Mouse (Mus musculus) lung, postnatal 14 days (tissue): ENCODE measurements around the gene Fmo4.
"Not testable (repeated sequence)": the region's sequence is repeated elsewhere in the genome, so short reads cannot be mapped to it uniquely, and the experiment has no call there.

Experiments used
- DNase-seq: peaks from one replicate; pipeline ENCODE4 v3.0.0; 2021

Fmo4 gene

DNA sequence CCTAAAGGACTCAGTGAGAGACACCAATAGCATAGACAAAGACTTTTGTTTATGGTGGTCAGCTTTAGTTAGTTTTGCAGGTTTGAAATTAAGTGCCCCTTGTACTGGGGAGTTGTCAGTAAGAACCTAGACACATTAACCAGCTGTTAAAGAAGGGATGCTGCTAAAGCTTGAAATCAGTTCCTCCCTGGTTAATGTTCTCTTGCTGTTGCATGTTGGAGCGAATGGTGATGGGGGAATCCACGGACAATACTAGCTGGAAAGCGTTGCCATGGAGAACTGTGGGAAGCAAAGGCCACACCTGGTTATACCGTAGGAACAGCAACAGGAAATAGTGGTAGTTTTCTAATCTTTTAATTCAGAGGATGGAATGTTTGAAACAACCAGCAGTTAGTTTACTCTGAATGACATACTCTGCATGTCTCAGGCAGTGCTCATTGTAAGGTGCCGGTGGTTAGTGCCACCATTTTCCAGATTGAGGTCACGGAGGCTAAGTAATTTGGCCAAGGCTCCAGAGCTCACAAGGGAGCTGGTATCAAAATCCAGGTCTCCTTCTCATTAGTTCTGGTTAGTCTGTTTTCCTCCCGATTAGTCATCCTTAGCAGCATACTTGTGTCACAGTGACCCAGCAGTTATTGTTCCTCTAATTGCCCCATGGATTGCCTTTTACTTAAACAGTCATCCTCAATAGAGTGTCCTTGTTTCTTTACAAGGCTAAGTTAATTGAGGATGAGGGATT is 21.3 kb downstream of the Fmo4 start:
- DNase-seq: no peak

DNA sequence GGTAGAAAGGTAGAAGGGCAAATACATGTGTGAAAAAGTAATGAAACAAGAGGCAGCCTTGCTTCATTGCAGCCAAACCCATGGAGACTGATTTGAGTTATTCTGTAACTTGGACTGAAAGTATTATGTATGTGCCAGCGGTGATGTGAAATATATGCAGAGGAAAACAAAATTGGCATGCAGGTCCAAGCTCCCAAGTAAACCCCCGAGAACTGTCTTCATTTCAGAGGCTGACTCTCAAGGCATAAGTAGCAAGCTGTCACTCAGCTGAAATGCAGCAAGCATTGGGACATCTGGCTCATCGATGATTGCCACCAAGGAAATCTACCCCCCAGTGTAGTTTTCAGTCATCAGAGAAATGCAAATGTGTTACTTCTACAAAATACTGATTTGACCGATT is 28.6 kb downstream of the Fmo4 start:
- no peak for DNase-seq

DNA sequence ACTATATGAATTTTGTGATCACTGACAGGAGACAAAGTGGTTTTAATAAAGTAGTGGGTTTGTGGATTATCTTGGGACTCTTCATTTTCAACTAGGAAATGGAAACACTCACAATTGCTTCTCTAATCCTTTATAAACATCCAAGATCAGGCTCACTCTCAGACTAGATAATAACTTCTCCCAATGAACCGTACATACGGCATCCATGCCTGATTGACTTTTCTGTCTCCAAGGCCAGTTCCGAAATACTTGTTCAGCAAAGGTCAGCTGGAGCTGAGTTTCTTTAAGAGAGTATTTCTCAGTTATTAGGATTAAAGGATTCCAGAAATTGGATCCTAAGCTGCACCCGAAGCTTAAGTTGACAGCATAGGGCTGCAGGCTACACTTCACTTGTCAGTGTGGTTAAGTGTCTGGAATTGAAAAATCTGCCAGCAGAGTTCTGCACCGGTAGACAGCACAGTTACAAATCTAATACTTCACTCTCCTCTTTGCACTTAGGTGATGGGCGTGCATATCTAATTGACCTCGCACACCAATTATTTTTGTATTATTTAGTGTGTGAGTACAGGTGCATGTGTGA is 30.0 kb downstream of the Fmo4 start:
- DNase-seq: no peak

DNA sequence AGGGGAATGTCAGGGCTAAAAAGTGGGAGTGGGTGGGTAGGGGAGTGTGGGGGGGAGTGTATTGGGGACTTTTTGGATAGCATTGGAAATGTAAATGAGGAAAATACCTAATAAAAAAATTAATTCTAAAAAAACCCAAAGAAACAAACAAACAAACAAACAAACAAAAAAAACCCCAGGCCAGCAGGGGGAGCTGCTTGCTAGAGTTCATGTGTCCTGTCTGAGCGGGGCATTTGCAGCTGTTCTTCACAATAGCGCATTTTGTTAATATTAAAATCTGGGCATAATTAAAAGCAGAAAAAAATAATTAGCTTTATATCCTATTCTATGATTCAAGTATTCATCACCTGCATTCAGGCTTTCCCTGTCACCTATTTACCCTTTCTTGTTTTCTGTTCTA is 32.7 kb downstream of the Fmo4 start:
- DNase-seq: not testable (repeated sequence)

DNA sequence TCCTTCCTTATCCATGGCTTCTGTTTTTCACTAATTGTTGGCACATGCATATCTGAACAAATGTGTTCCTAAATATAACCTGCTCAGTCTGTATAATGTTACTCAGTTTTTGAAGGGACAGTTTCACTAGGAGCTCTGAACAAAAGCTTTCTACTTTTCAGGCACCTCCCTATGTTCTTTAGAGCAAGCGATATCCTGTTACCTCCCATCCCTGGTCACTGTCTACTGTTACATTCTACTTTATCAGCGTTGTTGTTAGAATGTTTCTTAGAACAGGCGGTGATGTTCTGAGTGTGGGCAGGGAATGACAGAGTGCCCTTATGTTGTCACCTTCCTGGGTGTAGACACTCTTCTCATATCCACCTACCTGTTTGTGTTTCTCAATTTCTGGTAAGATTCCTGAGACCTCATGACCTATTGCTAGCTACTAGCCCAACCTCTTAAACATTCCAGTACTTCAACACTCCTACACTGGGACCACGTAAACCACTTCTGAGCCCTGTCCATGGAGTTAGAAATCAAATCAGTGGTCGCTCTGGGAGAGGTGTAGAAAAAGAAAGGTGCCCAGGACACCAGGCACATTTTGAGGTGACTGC is 35.7 kb downstream of the Fmo4 start:
- no peak for DNase-seq

DNA sequence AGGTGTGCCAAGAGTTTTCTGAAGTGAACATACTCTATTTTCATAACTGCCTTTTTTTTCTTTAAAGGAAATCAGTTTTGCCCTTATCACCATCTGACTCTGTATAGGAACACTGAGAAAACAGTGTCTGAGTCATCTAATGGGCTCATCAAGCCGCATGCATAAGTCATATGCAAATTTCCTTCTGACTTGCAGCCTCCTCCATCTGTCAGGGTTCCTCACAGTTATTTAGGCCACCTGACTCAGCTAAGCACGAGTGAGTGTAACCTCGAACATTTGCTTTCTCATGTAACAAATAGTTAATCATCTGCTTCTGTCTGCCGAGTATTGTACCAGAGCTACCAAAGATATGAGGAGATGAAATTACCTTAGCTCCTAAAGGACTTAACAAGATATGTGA is 40.1 kb downstream of the Fmo4 start:
- DNase-seq: no peak

DNA sequence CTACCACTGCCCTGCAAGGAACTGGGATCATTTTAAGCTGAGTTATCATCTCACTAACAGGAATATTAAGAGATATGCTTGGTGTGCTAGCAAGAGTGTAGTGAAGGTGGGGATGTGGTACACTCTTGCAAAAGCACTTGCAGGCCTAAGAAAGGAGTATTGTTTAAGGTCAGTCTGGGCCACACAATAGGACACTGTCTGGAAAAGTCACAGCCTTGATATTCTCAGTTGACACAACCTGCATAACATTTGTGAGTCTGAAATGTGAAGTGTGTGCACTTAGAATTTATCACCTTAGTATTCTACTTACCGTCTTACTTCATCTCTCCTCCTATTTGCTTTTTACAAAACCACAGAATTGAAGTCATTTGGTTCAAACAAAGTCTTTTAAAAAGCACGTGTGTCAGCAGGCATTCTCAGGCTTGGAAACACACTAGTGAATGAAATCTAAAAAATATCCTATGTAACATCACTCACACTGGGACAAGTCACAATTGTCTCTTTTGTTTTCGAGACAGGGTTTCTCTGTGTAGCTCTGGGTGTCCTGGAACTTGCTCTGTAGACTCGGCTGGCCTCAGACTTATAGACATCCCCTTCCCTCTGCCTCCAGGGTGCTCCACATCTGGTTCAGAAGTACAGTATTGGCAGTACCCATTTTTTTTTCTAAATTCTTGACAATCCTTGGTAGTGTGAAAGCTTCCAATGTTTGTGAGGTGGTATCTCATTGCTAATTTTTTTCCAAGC is 42.0 kb downstream of the Fmo4 start:
- no peak for DNase-seq

DNA sequence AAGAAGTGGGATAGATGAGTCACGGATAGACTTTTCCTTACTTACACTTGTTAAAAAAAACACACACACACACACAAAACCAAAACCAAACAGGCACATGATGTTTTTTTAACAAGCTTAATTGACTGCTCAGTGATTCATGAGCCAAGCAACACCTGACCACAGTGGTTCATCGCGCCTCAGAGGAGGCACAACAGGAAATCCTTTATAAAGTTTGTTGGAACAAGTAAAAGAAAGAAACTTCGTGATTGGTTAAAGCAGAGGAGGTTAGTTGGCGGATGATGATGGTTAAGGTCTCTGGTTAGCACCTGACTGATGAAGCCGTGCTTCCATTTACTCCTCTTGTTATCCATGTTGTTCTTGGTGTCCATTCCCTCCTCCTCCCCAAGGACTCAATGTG is 61.8 kb downstream of the Fmo4 start:
- DNase-seq: no peak

DNA sequence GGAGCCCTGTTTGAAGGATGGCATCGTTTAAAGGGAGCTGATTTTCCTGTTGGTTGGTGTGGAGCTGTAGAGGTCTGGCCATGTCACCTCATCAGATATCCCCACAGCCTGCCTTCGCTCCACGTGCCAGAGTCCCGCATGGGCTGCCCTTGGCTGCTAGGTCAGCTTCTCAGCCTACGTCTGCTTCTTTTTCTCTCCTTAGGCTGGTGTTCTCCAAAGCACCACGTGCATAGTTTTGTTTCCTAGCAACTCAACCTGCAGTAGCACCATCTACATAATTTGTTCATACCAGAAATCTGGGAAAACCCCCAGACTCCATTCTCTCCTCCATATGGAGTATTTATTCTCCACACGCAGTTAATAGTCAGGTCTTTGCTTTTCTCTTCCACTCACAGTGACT is 64.2 kb downstream of the Fmo4 start:
- no peak for DNase-seq

DNA sequence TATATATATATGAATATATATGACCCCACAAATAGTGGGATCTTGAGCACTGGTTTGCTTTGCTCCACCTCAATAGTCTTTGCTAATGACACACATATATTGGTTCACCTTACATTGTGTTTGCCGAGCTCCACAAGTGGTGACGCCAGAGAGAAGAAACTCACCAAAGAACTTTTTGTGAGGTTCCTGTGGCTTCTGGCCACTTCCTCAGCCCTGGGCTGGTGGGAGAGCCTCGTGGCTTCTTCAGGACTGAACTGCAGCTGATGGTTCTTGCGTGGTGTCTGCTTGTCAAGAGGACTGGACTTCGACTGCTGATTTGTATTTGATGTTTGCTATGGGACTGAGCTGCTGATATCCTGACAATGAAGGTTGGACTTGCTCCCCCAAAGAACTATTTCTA is 65.0 kb downstream of the Fmo4 start:
- no peak for DNase-seq
